Mouse (Mus musculus): ENCODE data around the gene Aldh9a1. TPM values are rescaled to one million over a fixed set of nuclear protein-coding genes. Genes with fewer than 3 reads are reported as not detected.
"Not testable (repeated sequence)": the region's sequence is repeated elsewhere in the genome, so short reads cannot be mapped to it uniquely, and the experiment has no call there.

Gene Aldh9a1
- polyA plus RNA-seq, 1 experiment from 2014 or later, result 41.2 TPM

DNA sequence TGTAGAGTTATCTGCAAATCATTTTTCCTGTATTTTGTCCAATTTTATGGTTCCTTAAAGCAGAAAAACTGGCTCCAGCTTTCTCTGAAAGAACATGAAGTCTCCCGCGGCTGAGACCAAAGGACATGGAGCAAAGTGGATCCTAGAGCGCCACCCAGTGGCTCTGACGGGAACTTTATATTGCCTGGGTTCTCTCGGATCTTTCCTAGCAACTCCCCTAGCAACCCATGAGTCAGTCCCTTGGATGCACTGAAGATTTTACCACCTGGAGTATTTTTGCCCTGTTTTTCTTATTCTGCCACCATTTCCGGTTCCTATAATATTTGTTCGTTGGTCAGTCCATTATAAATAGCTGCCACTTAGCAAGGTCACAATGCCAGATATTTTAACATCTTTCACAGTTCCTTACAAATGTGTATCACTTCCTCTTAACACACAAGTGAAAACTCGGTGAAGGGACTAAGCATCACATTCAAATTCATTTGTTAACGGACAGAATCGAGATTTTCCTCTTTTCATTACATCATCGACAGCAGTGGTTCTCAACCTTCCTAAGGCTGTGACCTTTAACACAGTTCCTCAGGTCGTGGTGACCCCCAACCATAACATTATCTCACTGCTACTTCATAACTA is 12.2 kb upstream of the Aldh9a1 start:
- WGBS, result 24% methylated on average over 12 of the region's 12 CpGs
- H3K27me3 ChIP-seq (ENCODE audit: low read depth, poor library complexity, severe bottlenecking), result peaks cover 34% of the 10 kb centered on the region

DNA sequence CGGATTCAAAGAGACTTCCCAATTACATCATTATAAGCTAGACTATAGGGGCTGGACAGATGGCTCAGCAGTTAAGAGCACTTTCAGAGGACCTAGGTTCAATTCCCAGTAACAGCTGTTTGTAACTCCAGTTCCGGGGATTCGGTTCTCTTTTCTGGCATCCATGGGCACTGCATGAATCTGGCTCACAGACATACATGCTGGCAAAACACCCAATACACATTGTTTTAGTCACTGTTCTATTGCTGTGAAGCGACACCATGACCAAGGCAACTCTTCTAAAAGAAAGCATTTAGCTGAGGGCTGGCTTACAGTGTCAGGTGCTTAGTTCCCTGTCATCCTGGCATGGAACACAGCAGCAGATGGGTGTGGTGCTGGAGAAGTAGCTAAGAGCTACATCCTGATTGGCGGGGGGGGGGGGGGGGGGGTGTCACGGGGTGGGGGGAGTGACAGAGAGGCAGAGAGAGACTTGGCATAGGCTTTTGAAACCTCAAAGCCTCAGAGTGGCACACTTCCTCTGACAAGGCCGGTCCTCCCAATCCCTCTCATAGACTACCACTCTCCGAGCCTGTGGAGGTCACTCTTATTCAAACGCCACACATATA is 10.5 kb upstream of the Aldh9a1 start:
- 73% methylated on average over 9 of the region's 9 CpGs for WGBS
- peaks cover 6% of the 10 kb centered on the region for H3K4me1 ChIP-seq
- DNase-seq (ENCODE audit: low spot score), result no peak
- H3K27ac ChIP-seq, result no peak overlapping the region
- H3K9me3 ChIP-seq (replicated peaks), result no peaks in the 10 kb centered on the region
- H3K27me3 ChIP-seq (ENCODE audit: low read depth, poor library complexity, severe bottlenecking), result peaks cover 34% of the 10 kb centered on the region
- no peak overlapping the region for H3K4me3 ChIP-seq
- no peaks in the 10 kb centered on the region for H3K36me3 ChIP-seq

More for the DNA sequence above, 12.2 kb upstream of the Aldh9a1 start:
- peak; percentile 90 for DNase-seq (ENCODE audit: low spot score)
- Histone ChIP-seq H3K9me3 (replicated peaks) (no peaks in the 10 kb centered on the region), H3K4me3 (no peak overlapping the region), H3K36me3 (peaks cover 6% of the 10 kb centered on the region; the same call in 1 of the 2 replicates), H3K27ac (no peak overlapping the region), H3K4me1 (peaks cover 6% of the 10 kb centered on the region)

DNA sequence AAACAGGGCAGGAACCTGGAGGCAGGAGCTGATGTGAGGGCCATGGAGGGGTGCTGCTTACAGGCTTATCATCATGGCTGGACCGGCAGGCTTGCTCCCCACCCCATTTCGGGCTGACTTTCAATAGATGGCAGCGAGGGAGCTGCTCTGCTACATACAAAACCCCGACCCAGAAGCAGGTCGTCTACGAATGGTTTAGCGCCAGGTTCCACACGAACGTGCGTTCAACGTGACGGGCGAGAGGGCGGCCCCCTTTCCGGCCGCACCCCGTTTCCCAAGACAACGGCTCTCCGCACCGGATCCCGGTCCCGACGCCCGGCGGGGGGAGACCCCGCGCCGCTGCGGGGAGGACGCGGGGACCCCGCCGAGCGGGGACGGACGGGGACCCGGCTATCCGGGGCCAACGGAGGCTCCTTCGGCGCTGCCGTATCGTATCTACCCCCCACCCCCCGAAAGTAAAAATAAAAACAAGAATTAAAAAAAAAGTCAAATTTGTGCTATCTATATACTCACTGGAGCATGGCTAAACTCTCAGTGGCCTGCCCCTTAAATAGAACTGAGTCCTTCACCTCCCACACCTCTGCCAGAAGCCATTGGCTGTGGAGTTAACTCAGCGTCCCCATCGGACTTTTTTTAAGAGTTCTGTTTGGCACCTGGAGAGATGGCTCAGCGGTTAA is 9.5 kb upstream of the Aldh9a1 start:
- peak; percentile 42 for DNase-seq (ENCODE audit: low spot score)
- 3% methylated on average over 47 of the region's 47 CpGs for WGBS

DNA sequence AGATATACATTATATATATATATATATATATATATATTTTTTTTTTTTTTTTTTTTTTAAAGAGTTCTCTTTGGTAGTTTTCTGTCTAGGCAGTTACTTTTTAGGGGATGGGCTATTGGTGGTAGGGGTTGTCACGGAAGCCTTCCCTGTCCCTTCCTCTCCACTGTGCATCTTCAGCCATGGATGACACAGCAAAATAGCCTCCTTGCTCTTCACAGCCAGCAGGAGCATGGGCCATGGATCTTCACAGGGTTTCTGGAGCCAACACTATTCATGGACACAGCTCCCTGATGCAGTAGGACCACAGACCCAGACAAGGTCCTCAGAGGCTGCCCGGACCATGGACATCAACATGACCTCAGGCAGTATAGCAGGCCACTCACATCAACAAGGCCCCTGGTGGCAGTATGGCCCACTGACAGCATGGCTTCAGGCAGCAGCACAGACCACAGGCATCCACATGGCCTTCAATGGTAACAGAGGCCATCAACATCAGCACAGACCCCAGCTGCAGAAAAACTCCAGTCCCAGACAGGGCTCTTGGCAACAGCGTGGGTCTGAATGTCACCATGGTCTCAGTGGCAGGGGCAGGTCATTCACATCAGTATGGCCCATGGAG is 8.8 kb upstream of the Aldh9a1 start:
- Histone ChIP-seq H3K36me3 (no peaks in the 10 kb centered on the region), H3K9me3 (replicated peaks) (no peaks in the 10 kb centered on the region), H3K27ac (no peak overlapping the region), H3K4me1 (peaks cover 6% of the 10 kb centered on the region), H3K27me3 (ENCODE audit: low read depth, poor library complexity, severe bottlenecking) (peaks cover 34% of the 10 kb centered on the region), H3K4me3 (no peak overlapping the region)
- WGBS, result 89% methylated on average over 3 of the region's 3 CpGs
- DNase-seq (ENCODE audit: low spot score), result no peak

More for the DNA sequence above, 9.5 kb upstream of the Aldh9a1 start:
- Histone ChIP-seq H3K27me3 (ENCODE audit: low read depth, poor library complexity, severe bottlenecking) (peaks cover 34% of the 10 kb centered on the region), H3K4me1 (peaks cover 6% of the 10 kb centered on the region), H3K36me3 (no peaks in the 10 kb centered on the region), H3K27ac (no peak overlapping the region), H3K4me3 (peak overlapping the region; percentile 54), H3K9me3 (replicated peaks) (no peaks in the 10 kb centered on the region)

DNA sequence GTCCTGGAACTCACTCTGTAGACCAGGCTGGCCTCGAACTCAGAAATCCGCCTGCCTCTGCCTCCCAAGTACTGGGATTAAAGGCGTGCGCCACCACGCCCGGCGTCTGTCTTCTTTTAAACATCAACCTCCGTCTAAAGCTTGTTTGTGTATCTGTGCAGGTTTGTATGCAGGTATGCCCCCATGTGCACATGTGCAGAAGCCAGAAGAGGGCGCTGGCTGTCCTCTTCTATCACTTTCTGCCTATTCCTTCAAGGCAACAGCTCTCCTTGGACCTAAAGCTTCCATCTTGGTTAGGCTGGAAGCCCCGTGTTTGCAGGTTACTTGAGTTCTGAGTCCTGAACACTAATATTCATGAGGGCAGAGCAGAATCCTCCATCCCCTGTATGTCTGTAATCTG is 7.0 kb upstream of the Aldh9a1 start:
- H3K27me3 ChIP-seq (ENCODE audit: low read depth, poor library complexity, severe bottlenecking), result peaks cover 34% of the 10 kb centered on the region
- H3K27ac ChIP-seq, result no peak overlapping the region

DNA sequence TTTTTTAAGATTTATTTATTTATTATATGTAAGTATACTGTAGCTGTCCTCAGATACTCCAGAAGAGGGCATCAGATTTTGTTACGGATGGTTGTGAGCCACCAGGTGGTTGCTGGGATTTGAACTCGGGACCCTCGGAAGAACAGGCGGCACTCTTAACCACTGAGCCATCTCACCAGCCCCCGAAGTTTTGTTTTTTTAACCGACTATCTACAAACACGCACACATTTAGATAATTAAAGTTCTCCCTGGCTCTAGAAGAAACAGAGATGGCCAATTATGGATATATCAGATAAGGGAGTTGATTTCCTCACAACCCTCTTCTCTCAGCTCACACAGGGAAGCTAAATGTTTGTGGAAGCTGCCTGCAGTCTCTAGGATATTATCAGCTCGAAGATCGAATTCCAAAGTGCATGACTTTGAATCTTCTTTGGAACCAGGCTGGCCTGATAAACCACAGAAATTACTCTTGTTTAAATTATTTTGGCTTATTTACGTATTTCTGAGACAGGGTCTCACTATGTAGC is 3.7 kb upstream of the Aldh9a1 start:
- H3K36me3 ChIP-seq; H3K9me3 ChIP-seq (replicated peaks); DNase-seq (ENCODE audit: low spot score); H3K27ac ChIP-seq; H3K4me3 ChIP-seq: not testable (repeated sequence)
- peaks cover 17% of the 10 kb centered on the region for H3K4me1 ChIP-seq
- H3K27me3 ChIP-seq (ENCODE audit: low read depth, poor library complexity, severe bottlenecking), result peaks cover 11% of the 10 kb centered on the region
- WGBS, result 92% methylated on average over 10 of the region's 10 CpGs

More for the DNA sequence above, 7.0 kb upstream of the Aldh9a1 start:
- H3K4me3 ChIP-seq, result no peak overlapping the region
- WGBS, result 90% methylated on average over 10 of the region's 10 CpGs
- no peaks in the 10 kb centered on the region for H3K36me3 ChIP-seq
- no peak for DNase-seq (ENCODE audit: low spot score)
- H3K9me3 ChIP-seq (replicated peaks), result no peaks in the 10 kb centered on the region
- peaks cover 6% of the 10 kb centered on the region for H3K4me1 ChIP-seq

DNA sequence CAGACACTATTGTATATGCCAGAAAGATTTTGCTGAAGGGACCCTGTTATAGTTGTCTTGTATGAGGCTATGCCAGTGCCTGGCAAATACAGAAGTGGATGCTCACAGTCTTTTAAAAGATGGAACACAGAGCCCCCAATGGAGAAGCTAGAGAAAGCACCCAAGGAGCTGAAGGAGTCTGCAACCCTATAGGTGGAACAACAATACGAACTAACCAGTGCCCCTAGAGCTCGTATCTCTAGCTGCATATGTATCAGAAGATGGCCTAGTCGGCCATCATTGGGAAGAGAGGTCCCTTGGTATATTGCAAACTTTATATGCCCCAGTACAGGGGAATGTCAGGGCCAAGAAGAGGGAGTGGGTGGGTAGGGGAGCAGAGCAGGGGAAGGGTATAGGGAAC is 585 bp upstream of the Aldh9a1 start:
- not testable (repeated sequence) for H3K27ac ChIP-seq; H3K27me3 ChIP-seq (ENCODE audit: low read depth, poor library complexity, severe bottlenecking); H3K4me3 ChIP-seq; H3K36me3 ChIP-seq; H3K9me3 ChIP-seq (replicated peaks); DNase-seq (ENCODE audit: low spot score)
- WGBS, result 75% methylated on average over 3 of the region's 3 CpGs
- H3K4me1 ChIP-seq, result peaks cover 19% of the 10 kb centered on the region

DNA sequence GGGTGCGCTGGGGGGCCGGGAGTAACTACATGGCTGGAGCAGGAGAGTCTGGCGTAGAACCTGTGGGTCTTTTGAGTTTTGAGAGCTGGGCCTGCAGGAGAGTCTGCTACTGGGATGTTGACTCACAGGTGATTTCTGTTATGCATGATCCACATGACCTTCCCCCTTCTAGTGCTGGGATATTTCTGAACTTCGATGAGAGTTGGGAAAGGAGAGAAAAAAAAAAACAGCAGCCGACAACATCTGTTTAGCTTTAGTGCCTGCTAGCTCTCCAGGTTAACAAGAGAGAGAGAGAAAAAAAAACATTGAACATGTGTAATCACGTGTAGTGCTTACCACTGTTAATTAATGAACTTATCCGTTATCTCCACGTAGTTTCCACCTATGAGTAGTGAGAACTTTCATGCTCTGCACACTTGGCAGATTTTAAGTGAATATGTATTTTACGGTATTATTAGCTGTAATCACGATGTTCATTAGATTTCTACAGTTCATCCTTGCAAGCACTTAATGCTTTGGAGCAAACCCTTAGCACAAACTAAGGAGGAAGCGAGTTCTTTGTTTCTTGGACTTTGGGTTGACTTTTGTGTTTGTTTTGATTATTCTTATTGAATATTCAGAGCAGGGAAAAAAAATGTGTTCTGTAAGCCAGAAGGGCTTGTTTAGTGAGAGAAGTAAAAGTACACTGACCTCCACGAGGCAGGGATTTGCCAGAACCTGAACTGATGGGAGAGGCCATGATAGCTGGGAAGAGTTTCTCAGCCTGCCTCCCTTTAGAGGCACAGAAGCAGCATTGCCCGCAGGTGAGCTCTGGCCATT is 1.0 kb downstream of the Aldh9a1 start:
- WGBS, result 32% methylated on average over 13 of the region's 13 CpGs

DNA sequence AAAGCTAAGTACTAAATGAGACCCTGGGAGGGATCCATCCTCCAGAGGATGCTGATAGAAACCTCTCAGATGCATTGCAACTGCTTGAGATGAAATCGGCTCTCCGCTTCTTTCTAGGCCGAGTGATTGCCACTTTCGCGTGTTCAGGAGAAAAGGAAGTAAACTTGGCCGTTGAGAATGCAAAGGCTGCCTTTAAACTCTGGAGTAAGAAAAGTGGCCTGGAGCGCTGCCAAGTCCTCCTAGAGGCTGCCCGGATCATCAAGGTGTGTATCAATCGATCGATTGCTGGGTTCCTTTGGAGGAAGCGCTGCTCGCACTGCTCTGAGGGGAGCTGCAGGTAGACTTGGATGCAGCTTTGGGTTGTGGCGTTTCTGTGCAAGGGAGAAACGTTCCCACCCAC is 2.6 kb downstream of the Aldh9a1 start:
- H3K27ac ChIP-seq, result no peak overlapping the region
- H3K4me1 ChIP-seq, result peaks cover 19% of the 10 kb centered on the region
- H3K36me3 ChIP-seq, result peaks cover 26% of the 10 kb centered on the region
- whole genome bisulfite sequencing, result 94% methylated on average over 14 of the region's 14 CpGs
- no peaks in the 10 kb centered on the region for H3K9me3 ChIP-seq (replicated peaks)
- H3K27me3 ChIP-seq (ENCODE audit: low read depth, poor library complexity, severe bottlenecking), result no peaks in the 10 kb centered on the region
- H3K4me3 ChIP-seq, result no peak overlapping the region
- DNase-seq (ENCODE audit: low spot score), result no peak

More for the DNA sequence above, 1.0 kb downstream of the Aldh9a1 start:
- DNase-seq (ENCODE audit: low spot score), result no peak
- Histone ChIP-seq H3K4me3 (peak overlapping the region; percentile 74), H3K4me1 (peaks cover 19% of the 10 kb centered on the region), H3K27ac (peak overlapping the region; percentile 84), H3K27me3 (ENCODE audit: low read depth, poor library complexity, severe bottlenecking) (no peaks in the 10 kb centered on the region), H3K9me3 (replicated peaks) (no peaks in the 10 kb centered on the region), H3K36me3 (peaks cover 15% of the 10 kb centered on the region)

DNA sequence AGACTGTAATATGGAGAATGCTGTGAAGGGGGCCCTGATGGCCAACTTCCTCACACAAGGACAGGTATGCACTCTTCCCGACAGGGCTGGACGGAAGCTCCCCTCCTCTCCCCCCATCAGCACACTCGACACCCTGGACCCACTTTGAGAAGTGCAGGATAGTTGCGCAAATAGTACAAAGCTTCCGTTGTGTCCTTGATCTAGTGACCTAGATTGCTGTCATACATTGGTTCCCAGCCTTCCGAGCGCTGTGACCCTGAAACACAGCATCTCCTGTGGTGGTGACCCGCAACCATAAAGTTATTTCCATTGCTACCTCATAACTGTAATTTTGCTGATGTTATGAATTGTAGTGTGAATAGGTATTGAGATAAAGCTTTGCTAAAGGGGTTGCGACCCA is 7.6 kb downstream of the Aldh9a1 start:
- Histone ChIP-seq H3K4me3 (no peak overlapping the region), H3K9me3 (replicated peaks) (no peaks in the 10 kb centered on the region), H3K27me3 (ENCODE audit: low read depth, poor library complexity, severe bottlenecking) (no peaks in the 10 kb centered on the region), H3K36me3 (peaks cover 47% of the 10 kb centered on the region), H3K27ac (no peak overlapping the region), H3K4me1 (no peaks in the 10 kb centered on the region)
- no peak for DNase-seq (ENCODE audit: low spot score)
- 96% methylated on average over 9 of the region's 9 CpGs for WGBS

DNA sequence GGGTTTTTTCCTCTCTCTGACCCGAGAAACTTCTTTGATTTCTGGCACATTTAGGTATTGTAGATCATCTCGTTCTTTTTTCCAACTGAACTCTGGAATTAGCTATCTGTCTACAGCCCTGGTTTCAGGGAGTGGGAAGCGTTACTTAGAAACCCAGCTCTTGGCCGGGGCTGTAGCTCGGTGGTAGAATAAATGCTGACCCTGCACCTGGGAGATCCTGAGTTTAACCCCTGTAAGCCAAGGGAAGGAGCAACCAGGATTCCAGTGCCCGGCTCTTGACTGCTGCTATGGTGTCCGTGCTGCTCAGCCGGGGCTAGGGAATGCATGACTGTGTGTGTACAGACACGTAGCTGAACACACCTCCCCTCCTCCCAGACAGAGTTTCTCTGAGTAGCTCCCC is 8.9 kb downstream of the Aldh9a1 start:
- no peak overlapping the region for H3K4me3 ChIP-seq
- no peak overlapping the region for H3K27ac ChIP-seq
- H3K36me3 ChIP-seq, result peaks cover 47% of the 10 kb centered on the region
- no peaks in the 10 kb centered on the region for H3K27me3 ChIP-seq (ENCODE audit: low read depth, poor library complexity, severe bottlenecking)
- H3K4me1 ChIP-seq, result no peaks in the 10 kb centered on the region
- no peaks in the 10 kb centered on the region for H3K9me3 ChIP-seq (replicated peaks)
- 91% methylated on average over 9 of the region's 9 CpGs for WGBS
- DNase-seq (ENCODE audit: low spot score), result no peak

DNA sequence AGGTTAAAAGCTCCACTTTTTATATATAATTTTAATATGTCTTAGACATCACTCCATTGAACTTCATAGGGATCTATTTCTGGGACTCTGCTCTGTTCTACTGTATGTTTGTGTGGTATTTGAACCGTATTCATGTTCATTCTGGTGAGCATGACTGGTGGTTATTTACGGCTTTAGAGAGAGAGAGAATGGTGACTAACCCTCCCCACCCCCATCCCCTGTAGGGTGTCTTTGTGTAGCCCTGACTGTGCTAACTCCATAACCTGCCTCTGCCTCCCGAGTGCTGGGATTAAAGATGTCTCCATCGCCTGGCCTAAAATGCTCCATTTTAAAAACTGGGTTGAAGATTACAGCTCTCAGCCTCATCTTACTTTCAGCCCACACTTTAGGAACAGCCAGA is 10.5 kb downstream of the Aldh9a1 start:
- Histone ChIP-seq H3K27ac (no peak overlapping the region), H3K4me1 (no peaks in the 10 kb centered on the region), H3K36me3 (peaks cover 41% of the 10 kb centered on the region), H3K9me3 (replicated peaks) (no peaks in the 10 kb centered on the region), H3K27me3 (ENCODE audit: low read depth, poor library complexity, severe bottlenecking) (no peaks in the 10 kb centered on the region), H3K4me3 (no peak overlapping the region)
- 81% methylated on average over 4 of the region's 4 CpGs for WGBS
- DNase-seq (ENCODE audit: low spot score), result no peak

Data from limb, embryonic 10.5 days (tissue).